Mouse (Mus musculus): Measurements from ENCODE around the gene Slc41a1.

The Slc41a1 gene

DNA sequence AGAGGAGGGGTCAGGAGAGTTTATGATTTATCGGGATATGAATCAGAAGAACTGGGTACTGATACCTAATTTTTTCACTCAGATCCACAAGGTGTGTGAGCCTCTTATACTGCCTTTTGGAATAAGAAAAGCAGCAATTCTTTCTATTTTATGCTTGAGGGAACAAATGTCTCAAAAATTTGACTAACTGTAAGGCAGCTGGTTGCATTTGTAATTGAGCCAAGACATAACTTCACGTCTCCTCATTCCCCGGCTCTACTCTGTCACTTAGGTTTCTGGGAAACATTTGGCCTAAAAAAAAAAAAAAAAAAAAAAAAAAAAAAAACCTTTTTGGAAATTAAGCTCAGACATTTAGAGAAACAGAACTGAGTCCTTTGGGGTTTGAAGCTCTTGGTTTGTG, 59.3 kb downstream of the Slc41a1 start:
- DNase-seq (ENCODE audit: low spot score in 2 of 2), result no peak

DNA sequence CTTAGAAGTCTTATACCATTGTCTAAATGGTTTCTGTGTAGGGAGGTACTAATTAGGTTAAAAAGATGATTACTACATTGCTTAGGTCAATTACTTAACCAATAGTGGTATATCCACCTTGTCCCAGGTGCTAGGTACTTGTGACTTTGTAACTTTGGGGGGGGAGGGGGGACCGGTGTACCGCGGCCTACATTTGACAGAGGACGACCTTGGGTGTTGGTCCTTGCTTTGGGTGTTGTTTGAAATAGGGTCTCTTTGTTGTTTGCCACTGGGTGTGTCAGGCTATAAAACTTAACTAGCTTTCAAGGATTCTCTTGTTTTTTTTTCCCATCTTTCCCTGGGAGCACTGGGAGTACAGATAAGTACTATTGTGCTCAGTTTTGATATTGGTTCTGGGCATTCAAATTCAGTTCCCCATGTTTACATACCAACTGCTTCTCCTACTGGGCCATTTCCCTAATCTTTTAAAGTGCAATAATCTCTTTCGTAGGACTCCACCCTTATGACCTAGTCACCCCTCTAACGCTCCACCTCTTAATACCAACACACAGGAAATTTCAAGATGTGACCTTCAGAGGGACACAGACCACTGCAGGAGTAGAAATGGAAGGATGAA, 62.9 kb downstream of the Slc41a1 start:
- DNase-seq (ENCODE audit: low spot score in 2 of 2), result no peak

DNA sequence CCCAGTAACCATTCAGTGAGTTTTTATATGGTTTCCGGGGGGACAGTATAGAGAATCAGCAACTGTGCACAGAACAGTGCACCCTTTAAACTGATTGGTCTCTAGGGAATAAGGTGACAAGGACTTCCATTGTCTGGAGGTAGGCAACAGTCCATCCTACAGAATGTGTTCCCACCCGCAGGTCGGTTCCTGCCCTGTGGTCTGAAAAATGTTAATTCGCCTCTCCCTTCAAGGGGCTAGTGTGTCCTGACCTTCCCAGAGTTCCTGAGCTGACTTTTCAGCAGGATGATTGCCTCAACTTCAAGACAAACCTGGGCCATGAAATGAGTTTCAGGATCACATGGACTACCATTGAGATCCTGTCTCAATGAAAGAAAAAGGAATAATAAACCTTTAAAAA, 64.1 kb downstream of the Slc41a1 start:
- DNase-seq (ENCODE audit: low spot score in 2 of 2), result no peak
